Mouse (Mus musculus) kidney, postnatal 0 days (tissue): Measurements from ENCODE around the gene Deaf1. TPM values are rescaled to one million over a fixed set of nuclear protein-coding genes. Genes with fewer than 3 reads are reported as not detected.
A peak's percentile ranks its signal among the peaks of the same experiment; 100 is the strongest.

Source experiments
- ATAC-seq: fragments of 200-750 bp; cut with Nextera tagmentation; replicated peaks from 2 replicates; pipeline ENCODE4 v1.8.0; 2017; ENCODE audit warnings: low read depth, moderate number of reproducible peaks, moderate TSS enrichment, moderate library complexity; ENCODE audit not compliant: low FRiP score
- DNase-seq: peaks from one replicate; pipeline ENCODE4 v3.0.0-alpha.2; 2016; ENCODE audit warnings: low spot score
- H3K27ac ChIP-seq: fragments of 300-500 bp; sonication (generic); 2 replicates; pipeline ENCODE4 v1.5.1; 2014; ENCODE audit warnings: mild to moderate bottlenecking
- H3K27me3 ChIP-seq: fragments of 300-500 bp; sonication (generic); 2 replicates; pipeline ENCODE4 v1.6.1; 2014; ENCODE audit warnings: low read length, mixed read lengths; ENCODE audit not compliant: insufficient read depth
- H3K36me3 ChIP-seq: fragments of 300-500 bp; sonication (generic); 2 replicates; pipeline ENCODE4 v1.6.1; 2014; ENCODE audit warnings: low read length, mixed read lengths; ENCODE audit not compliant: insufficient read depth
- H3K4me1 ChIP-seq: fragments of 300-500 bp; sonication (generic); replicated peaks from 2 replicates; pipeline ENCODE4 v1.6.1; 2014; ENCODE audit warnings: antibody characterized with exemption, low read length, mixed read lengths; ENCODE audit not compliant: insufficient read depth
- H3K4me2 ChIP-seq: fragments of 300-500 bp; sonication (generic); 2 replicates; pipeline ENCODE4 v1.6.1; 2014; ENCODE audit warnings: mild to moderate bottlenecking, low read length, moderate library complexity, mixed read lengths
- H3K4me3 ChIP-seq: fragments of 300-500 bp; sonication (generic); replicated peaks from 2 replicates; pipeline ENCODE4 v1.5.1; 2014; ENCODE audit warnings: low read depth, low read length
- H3K9ac ChIP-seq: fragments of 300-500 bp; sonication (generic); 2 replicates; pipeline ENCODE4 v1.6.1; 2014; ENCODE audit warnings: low read depth, low read length
- H3K9me3 ChIP-seq: fragments of 300-500 bp; sonication (generic); replicated peaks from 2 replicates; pipeline ENCODE4 v1.6.1; 2016; ENCODE audit warnings: low read length, inconsistent platforms, mixed read lengths
- CTCF ChIP-seq: IDR thresholded peaks from 2 replicates; pipeline ENCODE4 v1.5.1; 2016; ENCODE audit warnings: antibody characterized with exemption, low read depth, mild to moderate bottlenecking, moderate library complexity
- WGBS: fragments of 180-500 bp; shearing (Covaris S2); extraction: QIAGEN DNeasy Blood & Tissue Kit; methylation state at CpG from one replicate; pipeline ENCODE4 v1.1.7; 2014; 5-methylcytosine and 5-hydroxymethylcytosine counted together
- polyA plus RNA-seq: library from polyadenylated mRNA; unstranded; fragments of >200 nt; fragmentation: Nextera tagmentation; extraction: Ambion mirVana; gene quantifications from 2 replicates; pipeline ENCODE4 v1.2.1, GENCODE M21; 2015

Deaf1 gene
- polyA plus RNA-seq, 1 experiment from 2014 or later: 64.2 TPM

DNA sequence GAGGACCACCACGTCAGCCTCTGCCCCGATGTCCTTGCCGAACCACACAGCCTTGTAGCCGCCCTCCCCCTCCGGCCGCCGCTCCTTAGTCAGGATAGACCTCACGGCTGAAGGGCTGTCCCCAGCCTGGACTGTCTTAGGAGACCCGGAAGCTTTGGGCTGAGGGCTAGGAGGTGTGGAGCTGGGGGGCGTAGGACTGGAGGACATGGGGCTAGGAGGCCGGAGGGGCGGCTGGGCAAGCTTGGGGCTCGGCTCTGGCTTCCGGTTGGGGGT, 58.3 kb downstream of the Deaf1 start:
- H3K4me3 ChIP-seq: no peak overlapping the region
- 78% methylated on average over 14 of the region's 14 CpGs for WGBS
- TF ChIP-seq CTCF: no peak
- peak overlapping the region; percentile 21; the same call in 1 of the 2 replicates for H3K4me2 ChIP-seq
- H3K9me3 ChIP-seq: no peaks in the 10 kb centered on the region
- no peaks in the 10 kb centered on the region for H3K4me1 ChIP-seq
- H3K36me3 ChIP-seq: no peaks in the 10 kb centered on the region
- H3K9ac ChIP-seq: no peak overlapping the region
- no peak overlapping the region for H3K27ac ChIP-seq
- DNase-seq: no peak
- no peaks in the 10 kb centered on the region for H3K27me3 ChIP-seq
- ATAC-seq: no peak

DNA sequence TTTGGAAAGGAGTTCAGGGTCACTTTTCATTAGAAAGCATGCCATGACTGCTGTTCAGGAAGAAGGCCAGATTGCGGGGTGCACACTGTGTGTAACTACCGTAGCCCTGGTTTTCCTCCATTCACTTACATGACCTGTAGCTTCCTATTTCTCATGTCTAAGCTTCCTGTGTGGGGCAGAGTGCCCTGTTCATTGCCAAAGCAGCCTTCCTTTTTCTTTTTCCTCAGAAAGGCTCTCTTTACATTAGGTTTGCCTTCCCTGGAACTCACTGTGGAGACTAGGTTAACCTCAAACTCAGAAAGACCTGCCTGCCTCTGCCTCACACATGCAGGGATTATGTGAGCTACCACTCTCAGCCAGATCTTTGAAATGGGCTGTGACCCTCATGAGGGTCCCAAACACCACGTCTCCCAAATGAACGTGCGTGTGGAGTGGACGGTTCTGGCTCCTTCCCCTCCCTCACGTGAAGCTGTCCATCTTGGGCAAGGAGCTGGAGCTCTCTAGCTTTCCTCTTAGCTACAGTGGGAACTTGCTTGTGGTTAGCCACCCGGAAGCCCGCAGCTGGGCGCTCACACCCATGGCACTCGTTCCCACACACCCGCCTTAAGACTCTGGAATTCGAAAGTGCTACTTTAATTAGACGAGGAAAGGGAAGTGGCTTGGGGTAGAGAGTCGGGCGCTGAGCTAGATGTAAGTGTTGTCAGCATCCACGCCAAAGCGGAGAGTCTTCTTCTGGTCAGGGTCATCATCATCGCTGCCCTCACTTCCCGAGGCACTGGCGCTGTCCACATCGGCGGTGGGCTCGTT, 58.8 kb downstream of the Deaf1 start:
- DNase-seq (no peak), ATAC-seq (no peak)
- H3K27me3 ChIP-seq: no peaks in the 10 kb centered on the region
- H3K4me1 ChIP-seq: no peaks in the 10 kb centered on the region
- H3K4me2 ChIP-seq: peak overlapping the region; percentile 21; the same call in 1 of the 2 replicates
- 0 out of 2 replicates have a peak, but pooled peaks cover 3% of the 10 kb centered on the region for H3K36me3 ChIP-seq
- no peak overlapping the region for H3K9ac ChIP-seq
- no peak overlapping the region for H3K27ac ChIP-seq
- whole genome bisulfite sequencing: 70% methylated on average over 24 of the region's 24 CpGs
- TF ChIP-seq CTCF: no peak
- no peak overlapping the region for H3K4me3 ChIP-seq
- no peaks in the 10 kb centered on the region for H3K9me3 ChIP-seq

DNA sequence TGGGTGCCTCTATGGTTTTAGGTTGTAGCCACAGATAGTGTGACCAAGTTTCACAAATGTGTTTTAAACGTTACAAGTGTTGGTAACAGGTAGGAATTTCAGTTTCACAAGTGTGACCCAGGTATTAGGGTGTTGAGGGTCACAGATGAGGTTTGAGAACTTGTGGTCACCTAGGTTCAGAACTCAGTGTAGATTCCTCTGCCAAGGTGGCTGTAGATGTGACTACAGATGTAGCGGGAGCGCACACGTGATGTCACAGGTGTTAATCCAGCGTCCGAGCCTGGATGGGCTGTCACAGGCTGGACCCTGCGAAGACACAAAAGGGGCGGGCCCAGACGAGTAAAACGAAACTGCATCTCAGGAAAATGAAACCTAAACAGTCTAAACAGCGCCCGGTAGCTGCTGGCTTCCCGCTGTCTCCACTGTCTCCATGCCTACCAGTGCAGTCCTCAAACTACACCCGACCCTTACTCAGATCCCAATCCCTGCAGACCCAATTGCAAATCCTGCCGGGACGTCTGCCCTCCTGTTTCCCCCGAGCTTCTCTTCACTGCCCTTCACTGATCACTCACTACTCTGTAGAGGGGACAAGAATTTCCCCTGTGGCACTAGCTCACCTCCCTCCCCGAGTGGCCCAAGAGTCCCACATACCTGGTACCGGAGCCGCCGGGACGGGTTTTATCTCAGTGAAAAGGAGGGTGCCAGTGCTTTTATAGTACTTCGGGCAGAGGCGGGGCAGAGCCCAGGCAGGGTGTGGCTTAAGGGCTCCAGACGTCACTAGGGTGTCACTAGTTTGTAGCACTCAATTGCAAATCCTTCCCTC, 61.5 kb downstream of the Deaf1 start, which contains the start of gene Irf7:
Irf7 (minus strand) TSS at position 743 of the 823 bp plus-strand sequence.
- H3K4me2 ChIP-seq: peak within 1 kb of the TSS; percentile 67
- H3K4me3 ChIP-seq: peak within 1 kb of the TSS; percentile 62
- TF ChIP-seq CTCF: no peak
- no peaks in the 10 kb centered on the region for H3K9me3 ChIP-seq
- 5% methylated on average over 25 of the region's 25 CpGs for WGBS
- H3K4me1 ChIP-seq: no peaks in the 10 kb centered on the region
- H3K27ac ChIP-seq: peak within 1 kb of the TSS; percentile 38; the same call in 1 of the 2 replicates
- peaks cover 29% of the 10 kb centered on the region for H3K36me3 ChIP-seq
- no peaks in the 10 kb centered on the region for H3K27me3 ChIP-seq
- peak within 1 kb of the TSS; percentile 64 for H3K9ac ChIP-seq
- DNase-seq (peak; percentile 86), ATAC-seq (peak; percentile 76)

DNA sequence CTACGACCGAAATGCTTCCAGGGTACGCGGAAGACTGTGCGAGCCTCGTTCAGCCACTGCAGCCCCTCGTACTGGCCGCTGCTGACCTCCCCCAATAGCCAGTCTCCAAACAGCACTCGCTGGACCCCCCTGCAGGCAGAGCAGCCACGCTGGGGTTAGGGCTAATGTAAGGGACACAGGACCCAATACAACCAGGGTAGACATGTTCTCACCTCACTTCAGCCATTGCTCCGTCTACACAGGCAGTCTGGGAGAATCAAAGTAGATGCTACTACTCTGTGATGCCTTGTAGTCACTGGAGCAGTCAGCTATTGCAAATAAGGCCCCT, 62.1 kb downstream of the Deaf1 start:
- Histone ChIP-seq H3K4me1 (no peaks in the 10 kb centered on the region), H3K36me3 (peaks cover 35% of the 10 kb centered on the region), H3K4me2 (peak overlapping the region; percentile 67), H3K27me3 (no peaks in the 10 kb centered on the region), H3K27ac (no peak overlapping the region), H3K9ac (peak overlapping the region; percentile 32; the same call in 1 of the 2 replicates), H3K9me3 (no peaks in the 10 kb centered on the region), H3K4me3 (peak overlapping the region; percentile 62)
- no peak for TF ChIP-seq CTCF
- WGBS: 23% methylated on average over 11 of the region's 11 CpGs
- DNase-seq: no peak
- ATAC-seq: 0 out of 2 replicates have a peak, but pooled peaks have one; percentile 1

DNA sequence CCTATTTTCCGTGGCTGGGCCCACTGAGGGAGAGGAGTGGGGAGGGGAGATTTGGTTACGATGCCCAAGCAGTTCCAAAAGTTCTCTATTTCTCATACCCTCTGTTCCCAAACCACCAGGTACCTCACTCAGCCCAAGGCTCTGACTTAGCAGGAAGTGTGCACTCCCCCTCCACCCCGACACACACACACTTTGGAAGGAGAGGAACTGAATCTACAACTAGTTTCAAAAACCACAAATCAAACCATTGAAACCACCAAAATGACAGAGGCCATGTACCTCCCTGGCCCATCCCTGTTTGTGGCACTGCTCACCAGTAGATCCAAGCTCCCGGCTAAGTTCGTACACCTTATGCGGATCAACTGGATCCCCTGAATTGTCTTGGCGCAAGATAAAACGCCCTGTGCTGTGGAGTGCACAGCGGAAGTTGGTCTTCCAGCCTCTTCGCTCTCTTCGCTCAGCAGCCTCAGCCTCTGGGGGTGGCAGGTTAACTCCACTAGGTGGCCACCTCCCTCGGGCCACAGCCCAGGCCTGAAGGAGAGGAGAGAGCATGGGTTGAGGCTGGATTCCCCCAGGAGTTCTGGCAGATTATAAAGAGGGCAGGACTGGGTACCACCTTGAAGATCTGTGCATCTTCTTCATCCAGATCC, 62.6 kb downstream of the Deaf1 start:
- Histone ChIP-seq H3K27ac (no peak overlapping the region), H3K4me2 (peak overlapping the region; percentile 67), H3K36me3 (peaks cover 39% of the 10 kb centered on the region), H3K27me3 (no peaks in the 10 kb centered on the region), H3K4me1 (no peaks in the 10 kb centered on the region), H3K4me3 (peak overlapping the region; percentile 62), H3K9me3 (no peaks in the 10 kb centered on the region), H3K9ac (peak overlapping the region; percentile 32; the same call in 1 of the 2 replicates)
- WGBS: 18% methylated on average over 12 of the region's 12 CpGs
- peak; percentile 69 for TF ChIP-seq CTCF
- ATAC-seq (peak; percentile 51), DNase-seq (peak; percentile 78)
